8 mouse cellular contexts compared by ENCODE assay signal in the genomic region with DNA sequence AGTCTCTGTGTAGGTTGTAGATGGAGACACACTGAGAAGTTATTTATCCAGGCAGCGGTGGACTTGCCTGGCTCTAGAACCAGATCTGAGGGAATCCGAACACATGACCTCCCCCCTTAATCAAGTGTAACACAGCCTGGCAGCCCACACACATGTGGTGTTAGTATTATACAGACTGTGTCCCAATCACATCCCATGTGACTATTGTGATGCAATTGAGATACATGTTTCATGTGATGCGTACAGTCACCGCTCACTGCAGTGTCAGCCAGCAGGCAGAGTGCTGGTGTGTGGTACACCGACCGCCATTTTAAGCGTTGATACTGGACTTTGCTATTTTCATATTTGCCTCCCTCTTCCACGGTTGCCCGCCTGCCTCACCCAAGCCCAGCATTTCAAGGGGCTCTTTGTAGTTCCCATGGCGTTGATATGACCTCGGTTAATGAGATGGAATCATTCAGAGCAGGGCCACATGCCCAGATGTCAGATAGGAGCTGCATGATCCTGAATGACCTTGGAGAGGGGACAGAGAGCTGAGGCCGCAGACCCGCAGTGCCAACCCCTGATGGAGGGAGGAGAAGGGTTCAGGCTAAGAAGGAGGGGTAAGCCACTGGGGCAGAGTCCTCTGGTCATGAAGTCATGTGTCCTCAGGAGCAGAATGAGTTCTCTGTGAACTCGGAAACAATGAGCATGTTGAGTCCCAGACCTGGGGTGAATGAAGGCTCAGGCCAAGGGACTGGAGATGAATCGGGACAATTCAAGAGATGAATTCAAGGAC.
DNase-seq lines count a peak whose midpoint lies in the region; ATAC-seq lines count a peak whose summit lies in the region.

No protein-coding gene starts in this region.

- 83% methylated on average over 15 of the region's 15 CpGs for WGBS in limb, embryonic 12.5 days

- H3K27me3 ChIP-seq in limb, embryonic 12.5 days: 0 out of 2 replicates have a peak, but pooled peaks cover 11% of the 10 kb centered on the region

- H3K27ac ChIP-seq in limb, embryonic 12.5 days: 0 out of 2 replicates have a peak overlapping the region, but pooled peaks have one; percentile 62

- H3K4me3 ChIP-seq in limb, embryonic 12.5 days (replicated peaks): no peak overlapping the region

- ATAC-seq in limb, embryonic 12.5 days (ENCODE audit: insufficient number of reproducible peaks, insufficient read depth, low FRiP score, low TSS enrichment, low read depth): peak; percentile 13; the same call in 1 of the 2 replicates

- H3K9ac ChIP-seq in limb, embryonic 12.5 days (replicated peaks): no peak overlapping the region

- H3K4me1 ChIP-seq in limb, embryonic 12.5 days (replicated peaks): peaks cover 43% of the 10 kb centered on the region

- no peaks in the 10 kb centered on the region for H3K9me3 ChIP-seq in limb, embryonic 12.5 days

- H3K4me2 ChIP-seq in limb, embryonic 12.5 days: peak overlapping the region; percentile 94

- DNase-seq in embryo, embryonic 11 days: peak; percentile 43
- DNase-seq in embryo, embryonic 10.5 days (ENCODE audit: low spot score): no peak
- DNase-seq in layer of hippocampus, adult 18-20 months (ENCODE audit: low spot score in 2 of 2): peak; percentile 11 to 51
- no peak for DNase-seq in layer of hippocampus, postnatal 25 days (ENCODE audit: extremely low spot score in 1 of 2, low spot score in 1 of 2)
- DNase-seq in brain, adult 2 months (ENCODE audit: low read depth, low spot score): peak; percentile 94
- DNase-seq in urinary bladder, adult 18-20 months (ENCODE audit: low spot score in 2 of 2): no peak
- DNase-seq in T-cell, adult 2 months (ENCODE audit: low spot score): no peak

- 0 out of 2 replicates have a peak, but pooled peaks cover 3% of the 10 kb centered on the region for H3K36me3 ChIP-seq in limb, embryonic 12.5 days

Comparison
In these comparisons a context has a peak if more than half of its experiments do, and no peak if none do; other contexts are left out.
1. DNase-seq: peak in embryo, embryonic 11 days (single experiment), layer of hippocampus, adult 18-20 months (2 of 2) and brain, adult 2 months (single experiment); none in embryo, embryonic 10.5 days (single experiment), layer of hippocampus, postnatal 25 days (0 of 2), urinary bladder, adult 18-20 months (0 of 2) and T-cell, adult 2 months (single experiment).